In the genomic region with DNA sequence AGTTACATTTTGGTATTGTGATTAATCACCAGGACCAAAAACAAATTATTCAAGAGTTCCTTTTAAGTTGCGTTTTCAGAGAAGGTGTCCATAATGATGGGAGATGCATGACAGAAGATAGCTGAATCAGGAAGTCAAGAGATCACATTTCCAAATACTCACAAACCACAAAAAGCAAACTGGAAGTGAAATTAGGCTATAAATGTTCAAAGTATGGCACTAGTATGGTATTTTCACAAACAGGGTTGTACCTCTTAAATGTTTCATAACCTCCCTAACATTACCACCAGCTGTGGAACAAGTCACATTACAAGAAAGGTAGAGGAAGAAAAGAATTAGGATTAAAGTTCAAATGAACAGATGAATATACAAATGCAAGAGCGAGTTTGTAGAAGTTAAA, we compare ENCODE assay signal across 19 mouse cellular contexts.
DNase-seq lines count a peak whose midpoint lies in the region; ATAC-seq lines count a peak whose summit lies in the region.
"Had no signal": no experiment of that assay in that cellular context is flagged by ENCODE, and none has a peak within 500 bp of the region (broad histone marks: within the 10 kb centered on the region; RNA-seq: fewer than 3 reads in every experiment).

No protein-coding gene starts in this region.

- ATAC-seq in common myeloid progenitor, adult 5-6 weeks (replicated peaks; ENCODE audit: low read depth, poor library complexity, severe bottlenecking), result peak; percentile 29; the same call in 1 of the 2 replicates
- ATAC-seq in megakaryocyte, adult 5-6 weeks (ENCODE audit: poor library complexity, severe bottlenecking), result peak; percentile 86
- ATAC-seq in monocyte, adult 5-6 weeks (replicated peaks; ENCODE audit: insufficient number of reproducible peaks, low FRiP score, low TSS enrichment, poor library complexity, severe bottlenecking), result peak; percentile 71
- ATAC-seq: activated CD4-positive, CD25-positive, alpha-beta regulatory T cell, adult 4 months; forebrain, embryonic 14.5 days; forebrain, embryonic 16.5 days; Patski had no signal

- DNase-seq in heart, adult 18-20 months, result no peak
- no peak for DNase-seq in ovary, postnatal 10 days (ENCODE audit: low spot score)
- no peak for DNase-seq in right cerebral cortex, postnatal 4 days
- DNase-seq: adrenal gland, adult 8-10 months; adrenal gland, postnatal 14 days; adrenal gland, postnatal 36 days; cerebellum, adult 11-12 months; cerebellum, adult 2 months; cerebellum, adult 9-10 months; cerebellum, postnatal 10 days; cerebellum, postnatal 25 days; embryo, embryonic 11 days had no signal

Comparison
In these comparisons a context has a peak if more than half of its experiments do, and no peak if none do; other contexts are left out.
1. ATAC-seq: peak in every context shown above with its lines; median percentile 86 in megakaryocyte, adult 5-6 weeks; 71 in monocyte, adult 5-6 weeks; 29 in common myeloid progenitor, adult 5-6 weeks.